Comparison of ENCODE assay signal across 9 mouse cellular contexts in the genomic region with DNA sequence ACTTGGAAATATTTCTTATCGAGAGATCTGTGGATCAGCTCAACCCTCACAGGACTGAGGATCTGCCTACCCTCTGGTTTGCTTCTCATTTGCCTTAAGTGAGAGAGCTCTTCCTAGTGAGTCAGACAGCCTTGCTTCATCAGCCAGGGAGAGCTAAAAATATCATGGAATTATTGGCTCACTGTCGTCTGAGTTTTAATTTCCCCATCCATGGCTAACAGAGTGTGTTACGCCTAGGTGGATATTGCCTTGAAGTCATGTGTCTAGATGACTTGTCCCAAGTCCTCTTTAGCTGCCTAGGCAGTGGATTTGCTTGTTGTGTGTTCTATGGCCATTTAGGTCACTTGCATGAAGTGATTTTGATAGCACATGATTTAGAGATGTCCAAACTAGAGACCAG.
DNase-seq lines count a peak whose midpoint lies in the region; ATAC-seq lines count a peak whose summit lies in the region.
"Had no signal": no experiment of that assay in that cellular context is flagged by ENCODE, and none has a peak within 500 bp of the region (broad histone marks: within the 10 kb centered on the region; RNA-seq: fewer than 3 reads in every experiment).

No protein-coding gene starts in this region.

- ATAC-seq in megakaryocyte progenitor cell, adult 5-6 weeks (replicated peaks; ENCODE audit: poor library complexity), result peak; percentile 34; the same call in 1 of the 2 replicates

- peak; percentile 34 to 82 for DNase-seq in adrenal gland, adult (ENCODE audit: inconsistent age in 2 of 2, low spot score in 1 of 2)
- no peak for DNase-seq in adrenal gland, postnatal 25 days
- peak; percentile 52 for DNase-seq in layer of hippocampus, adult 9-11 months
- no peak for DNase-seq in layer of hippocampus, postnatal 14 days (ENCODE audit: low spot score in 2 of 2)
- DNase-seq in adrenal gland, postnatal 14 days, result peak; percentile 23
- no peak for DNase-seq in gastrocnemius, postnatal 10 days
- DNase-seq in embryo, embryonic 10 days (ENCODE audit: low spot score), result no peak
- DNase-seq: thymus, postnatal 25 days had no signal

Comparison
In these comparisons a context has a peak if more than half of its experiments do, and no peak if none do; other contexts are left out.
1. DNase-seq: peak in adrenal gland, adult (2 of 2), layer of hippocampus, adult 9-11 months (single experiment) and adrenal gland, postnatal 14 days (single experiment); none in adrenal gland, postnatal 25 days (single experiment), layer of hippocampus, postnatal 14 days (0 of 2), gastrocnemius, postnatal 10 days (single experiment) and embryo, embryonic 10 days (single experiment).